8 mouse cellular contexts compared by ENCODE assay signal in the genomic region with DNA sequence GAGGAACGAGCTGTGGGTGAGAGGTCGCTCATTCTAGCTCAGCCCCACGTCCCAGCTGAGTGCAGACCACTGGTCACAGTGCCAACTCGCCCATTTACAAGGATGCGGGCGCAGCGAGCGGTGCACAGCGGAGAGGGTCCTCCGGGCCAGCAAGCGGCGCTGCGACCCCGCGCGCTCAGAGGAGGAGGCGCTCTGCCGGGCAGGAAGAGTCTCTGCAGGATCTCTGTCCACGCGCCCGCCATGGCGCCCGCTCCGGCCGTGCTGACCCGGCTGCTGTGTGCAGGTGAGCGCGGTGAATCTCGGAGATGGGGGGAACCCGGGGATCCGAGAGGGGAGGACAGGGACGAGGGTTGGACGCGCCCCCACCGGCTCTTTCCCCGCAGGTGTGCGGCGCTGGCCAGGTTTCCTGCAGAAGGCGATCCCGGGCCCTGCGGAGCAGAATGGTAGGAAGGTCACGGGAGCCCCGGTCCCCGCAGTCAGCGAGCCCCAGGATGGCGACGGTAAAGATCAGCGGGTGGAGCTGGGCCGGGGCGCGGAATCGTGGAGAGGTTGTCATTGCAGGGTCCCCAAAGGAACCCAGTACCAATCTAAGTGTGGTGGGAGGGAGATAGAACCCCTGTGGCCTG. TPM values are rescaled to one million over a fixed set of nuclear protein-coding genes. Genes with fewer than 3 reads are reported as not detected.
A peak's percentile ranks its signal among the peaks of the same experiment; 100 is the strongest.
DNase-seq lines count a peak whose midpoint lies in the region; ATAC-seq and TF ChIP-seq lines count a peak whose summit lies in the region.

A gene (plus strand): TSS at position 207 of the 626 bp plus-strand sequence.

- H3K9me3 ChIP-seq in heart, embryonic 11.5 days (replicated peaks; ENCODE audit: control insufficient read depth, low read length), result no peaks in the 10 kb centered on the region
- H3K9me3 ChIP-seq in kidney, embryonic 16.5 days (ENCODE audit: low read length), result peaks cover 4% of the 10 kb centered on the region

- H3K4me3 ChIP-seq in bone marrow macrophage, adult 2 months (ENCODE audit: insufficient read depth, low read length), result peak within 1 kb of the TSS; percentile 83
- H3K4me3 ChIP-seq in heart, embryonic 11.5 days (ENCODE audit: low read depth, low read length), result peak within 1 kb of the TSS; percentile 96
- H3K4me3 ChIP-seq in kidney, embryonic 16.5 days (ENCODE audit: low read length), result peak within 1 kb of the TSS; percentile 94
- H3K4me3 ChIP-seq in liver, adult 2 months (ENCODE audit: insufficient read depth, low read depth, low read length), result peak within 1 kb of the TSS; percentile 94
- H3K4me3 ChIP-seq in myocyte, result peak within 1 kb of the TSS; percentile 68

- peaks cover 3% of the 10 kb centered on the region; the same call in 1 of the 2 replicates for H3K79me2 ChIP-seq in liver, adult 2 months (ENCODE audit: control insufficient read depth, insufficient read depth, low read length)
- H3K79me2 ChIP-seq in myocyte (ENCODE audit: control insufficient read depth, insufficient read depth), result peaks cover 10% of the 10 kb centered on the region

- peak within 1 kb of the TSS; percentile 96 for H3K9ac ChIP-seq in heart, embryonic 11.5 days (ENCODE audit: low read depth, low read length)
- H3K9ac ChIP-seq in kidney, embryonic 16.5 days (replicated peaks; ENCODE audit: low read length), result peak within 1 kb of the TSS; percentile 95
- H3K9ac ChIP-seq in liver, adult 2 months (ENCODE audit: low read depth, low read length), result peak within 1 kb of the TSS; percentile 93

- 0 out of 2 replicates have a peak, but pooled peaks have one; percentile 51 for ATAC-seq in erythroblast, adult 5-6 weeks (replicated peaks; ENCODE audit: low FRiP score, poor library complexity, severe bottlenecking)
- ATAC-seq in heart, embryonic 11.5 days (replicated peaks; ENCODE audit: insufficient number of reproducible peaks, low FRiP score, low TSS enrichment), result peak; percentile 81
- ATAC-seq in kidney, embryonic 16.5 days (ENCODE audit: low FRiP score, low TSS enrichment), result peak; percentile 94

- DNase-seq in A20 (ENCODE audit: low read depth, low spot score), result peak; percentile 89
- peak; percentile 55 for DNase-seq in liver, adult 2 months (ENCODE audit: extremely low read depth, low read depth, low spot score)
- peak; percentile 88 for DNase-seq in splenic B cell, adult 2 months (ENCODE audit: low read depth, low spot score)

- peaks cover 17% of the 10 kb centered on the region for H3K27me3 ChIP-seq in heart, embryonic 11.5 days (ENCODE audit: control insufficient read depth, insufficient read depth, low read length)
- H3K27me3 ChIP-seq in kidney, embryonic 16.5 days (ENCODE audit: insufficient read depth, low read length), result no peaks in the 10 kb centered on the region
- no peaks in the 10 kb centered on the region for H3K27me3 ChIP-seq in liver, adult 2 months (ENCODE audit: control insufficient read depth, insufficient read depth, low read length)
- peaks cover 10% of the 10 kb centered on the region for H3K27me3 ChIP-seq in myocyte (ENCODE audit: control insufficient read depth, insufficient read depth, insufficient read length)
- H3K27me3 ChIP-seq in splenic B cell, adult 2 months (ENCODE audit: control insufficient read depth, insufficient read depth, low read length, poor library complexity, severe bottlenecking), result no peaks in the 10 kb centered on the region; the same call in 1 of the 2 replicates

- peak within 1 kb of the TSS; percentile 5 for H3ac ChIP-seq in myocyte (ENCODE audit: control insufficient read depth, insufficient read length)

- H3K27ac ChIP-seq in bone marrow macrophage, adult 2 months (ENCODE audit: insufficient read depth, low read depth, low read length), result 0 out of 2 replicates have a peak within 1 kb of the TSS, but pooled peaks have one; percentile 6
- H3K27ac ChIP-seq in heart, embryonic 11.5 days (ENCODE audit: low read depth, low read length), result no peak within 1 kb of the TSS
- H3K27ac ChIP-seq in kidney, embryonic 16.5 days (ENCODE audit: low read length), result peak within 1 kb of the TSS; percentile 17; the same call in 1 of the 2 replicates
- peak within 1 kb of the TSS; percentile 69 for H3K27ac ChIP-seq in liver, adult 2 months (replicated peaks; ENCODE audit: insufficient read depth, low read depth, low read length)

- TF ChIP-seq POLR2A in bone marrow macrophage, adult 2 months (IDR thresholded peaks at IDR 0.05; ENCODE audit: borderline replicate concordance, low read depth, low read length), result no peak
- peak; percentile 86 for TF ChIP-seq POLR2A in liver, adult 2 months (IDR thresholded peaks at IDR 0.05; ENCODE audit: extremely low read depth, insufficient read depth, low read length)
- peak; percentile 94 for TF ChIP-seq POLR2A in myocyte (IDR thresholded peaks at IDR 0.05; ENCODE audit: insufficient read length, low read depth)

- peaks cover 10% of the 10 kb centered on the region for H3K4me1 ChIP-seq in bone marrow macrophage, adult 2 months (ENCODE audit: control insufficient read depth, insufficient read depth, low read length)
- H3K4me1 ChIP-seq in heart, embryonic 11.5 days (ENCODE audit: control insufficient read depth, insufficient read depth, low read length), result peaks cover 5% of the 10 kb centered on the region; the same call in 1 of the 2 replicates
- H3K4me1 ChIP-seq in kidney, embryonic 16.5 days (ENCODE audit: insufficient read depth, low read length), result peaks cover 12% of the 10 kb centered on the region
- H3K4me1 ChIP-seq in liver, adult 2 months (ENCODE audit: control insufficient read depth, insufficient read depth, low read length), result peaks cover 6% of the 10 kb centered on the region; the same call in 1 of the 2 replicates

- peaks cover 14% of the 10 kb centered on the region for H3K36me3 ChIP-seq in heart, embryonic 11.5 days (ENCODE audit: control insufficient read depth, insufficient read depth, low read length)
- H3K36me3 ChIP-seq in kidney, embryonic 16.5 days (ENCODE audit: insufficient read depth, low read length), result peaks cover 38% of the 10 kb centered on the region
- peaks cover 10% of the 10 kb centered on the region for H3K36me3 ChIP-seq in liver, adult 2 months (ENCODE audit: control insufficient read depth, insufficient read depth, low read length)
- H3K36me3 ChIP-seq in myocyte (ENCODE audit: control insufficient read depth, insufficient read depth), result peaks cover 14% of the 10 kb centered on the region
- no peaks in the 10 kb centered on the region; the same call in 1 of the 2 replicates for H3K36me3 ChIP-seq in splenic B cell, adult 2 months (ENCODE audit: control insufficient read depth, insufficient read depth, low read length, poor library complexity, severe bottlenecking)

- WGBS in heart, embryonic 11.5 days (ENCODE audit: insufficient replicate concordance), result under 1% methylated on average over 52 of the region's 52 CpGs
- under 1% methylated on average over 52 of the region's 52 CpGs for WGBS in kidney, embryonic 16.5 days
- 1% methylated on average over 52 of the region's 52 CpGs for WGBS in liver, adult 2 months

- peak within 1 kb of the TSS; percentile 91 for H3K4me2 ChIP-seq in heart, embryonic 11.5 days
- H3K4me2 ChIP-seq in kidney, embryonic 16.5 days (replicated peaks; ENCODE audit: low read depth, low read length), result peak within 1 kb of the TSS; percentile 90
- peak within 1 kb of the TSS; percentile 98 for H3K4me2 ChIP-seq in myocyte (ENCODE audit: low read depth)

- TF ChIP-seq CTCF in bone marrow macrophage, adult 2 months (IDR thresholded peaks at IDR 0.05; ENCODE audit: low read depth, low read length), result peak; percentile 46
- peak; percentile 87 for TF ChIP-seq CTCF in liver, adult 2 months (IDR thresholded peaks at IDR 0.05; ENCODE audit: low read depth, low read length)

TF ChIP-seq in myocyte, 11 proteins besides CTCF, POLR2A, EP300 and RAD21:
- TF ChIP-seq SRF (IDR thresholded peaks at IDR 0.05; ENCODE audit: control insufficient read depth, insufficient read length, low read depth) (no peak), POLR2AphosphoS2 (IDR thresholded peaks at IDR 0.05; ENCODE audit: insufficient read length, low read depth) (peak; percentile 86), MYOG (IDR thresholded peaks at IDR 0.05; ENCODE audit: control insufficient read depth in 1 of 3, insufficient read depth in 1 of 3, insufficient read length in 2 of 3, low read depth in 2 of 3) (peak in 1 of 3 experiments; percentile 14)

RNA-seq across cellular contexts. Expression of the gene that starts here (rescaled TPM):
- polyA plus RNA-seq in bone marrow macrophage, adult 2 months (2012; ENCODE audit: insufficient read depth, insufficient read length, missing spikeins), result 23.7 and 24.9 TPM in 2 replicates
- 8.2 and 16.9 TPM in 2 replicates for total RNA-seq in erythroblast, adult 5-6 weeks (2015; ENCODE audit: low replicate concordance)
- total RNA-seq in erythroblast, adult 5-6 weeks (2017; ENCODE audit: low replicate concordance), result 3.2 and 7.5 TPM in 2 replicates
- 60.6 and 63.9 TPM in 2 replicates for polyA plus RNA-seq in heart, embryonic 11.5 days (2014; fragmentation: Nextera tagmentation; extraction: Ambion mirVana)
- 70.8 and 74.2 TPM in 2 replicates for polyA plus RNA-seq in kidney, embryonic 16.5 days (2015; fragmentation: Nextera tagmentation; extraction: Ambion mirVana)
- total RNA-seq in liver, adult 2 months (2014; rRNA removed), result 10.9 and 14.3 TPM in 2 replicates
- polyA plus RNA-seq in liver, adult 2 months (2012; rRNA removed), result 51.5 and 52.3 TPM in 2 replicates
- 32.4 TPM for polyA plus RNA-seq in myocyte (2012; fragmentation: generic; extraction: Trizol)
